Mouse (Mus musculus) brain, embryonic 18.5 days (tissue): Measurements from ENCODE around the gene Tmem205.

Experiments
- DNase-seq: peaks from one replicate; pipeline ENCODE4 v3.0.0-alpha.2; 2012; ENCODE audit warnings: low read depth, low spot score

The Tmem205 gene

DNA sequence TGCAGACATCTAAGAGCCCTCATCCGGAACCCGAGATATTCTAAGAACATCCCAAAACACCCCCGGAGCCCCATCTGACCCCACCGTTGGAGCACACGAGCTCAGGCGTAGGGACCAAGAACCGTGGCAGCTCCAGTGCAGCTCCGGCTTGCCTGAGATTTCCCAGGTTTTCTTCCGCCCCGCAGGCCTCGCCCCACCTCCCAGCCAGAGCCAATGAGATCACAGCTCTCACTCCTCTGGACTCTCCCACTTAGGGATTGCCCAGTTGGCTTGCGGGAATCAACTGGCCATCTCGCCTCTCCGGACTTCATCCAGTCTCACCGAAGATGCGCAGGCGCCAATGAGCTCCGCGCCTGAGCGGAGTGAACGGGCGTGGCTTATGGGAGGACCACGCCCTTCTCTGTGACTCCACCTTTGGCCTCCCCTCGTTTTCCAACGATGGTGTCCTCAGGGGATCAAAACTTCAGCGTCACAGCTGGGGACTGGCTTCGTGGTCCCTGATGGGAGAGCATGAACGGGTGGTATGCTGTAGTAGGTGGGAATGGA is at the start of gene Tmem205, which contains the start of gene Ccdc159:
Gene Tmem205, minus strand, starts transcription at position 349 of the 546 bp plus-strand sequence.
Gene Ccdc159, plus strand, starts transcription at position 264 of the 546 bp plus-strand sequence.
- DNase-seq = peak; percentile 89

DNA sequence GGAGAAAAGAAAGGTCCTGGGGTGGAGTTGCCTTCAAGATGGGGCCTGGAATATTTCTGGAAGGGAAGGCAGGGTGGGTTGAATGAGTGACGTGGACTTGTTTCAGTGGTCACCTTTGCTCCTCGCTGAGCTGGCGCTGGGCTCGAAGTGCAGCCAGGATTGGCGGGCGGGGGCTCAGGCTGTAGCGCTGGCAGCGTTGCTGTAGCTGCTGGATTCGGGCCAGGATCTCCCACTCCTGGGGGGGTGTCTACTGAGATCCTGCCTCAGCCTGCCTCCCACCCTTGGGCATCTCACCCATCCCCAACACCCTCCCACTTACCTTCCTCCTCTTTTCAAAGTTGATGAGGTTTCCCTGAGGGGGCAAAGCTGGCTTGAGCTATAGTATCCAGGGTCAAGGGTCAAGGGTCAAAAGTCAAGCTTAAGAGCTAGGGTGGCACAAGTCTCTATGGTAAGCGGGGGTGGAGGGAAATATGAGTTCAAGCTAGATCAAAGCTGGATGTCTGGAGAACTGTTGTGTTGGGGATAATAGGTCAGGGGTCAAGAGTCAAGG is 49.3 kb upstream of the Tmem205 start:
- DNase-seq = no peak

DNA sequence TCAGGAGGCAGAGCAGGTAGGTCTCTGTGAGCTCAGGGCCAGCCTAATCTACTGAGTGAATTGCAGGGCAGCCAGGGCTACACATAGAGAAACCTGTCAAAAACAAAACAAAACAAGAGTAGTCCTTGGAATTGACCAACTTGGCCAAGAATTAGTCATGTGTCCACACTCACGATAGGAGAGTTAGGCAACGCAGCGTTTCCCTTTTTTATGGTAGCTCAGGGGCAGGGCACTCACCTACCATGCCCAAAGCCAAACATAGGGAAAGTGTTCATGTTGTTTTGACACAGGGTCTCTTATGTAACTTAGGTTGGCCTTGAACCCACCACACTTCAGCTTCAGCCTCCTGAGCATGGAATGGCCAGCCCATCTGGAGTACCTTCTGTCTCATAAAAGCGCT is 41.9 kb upstream of the Tmem205 start:
- DNase-seq = no peak

DNA sequence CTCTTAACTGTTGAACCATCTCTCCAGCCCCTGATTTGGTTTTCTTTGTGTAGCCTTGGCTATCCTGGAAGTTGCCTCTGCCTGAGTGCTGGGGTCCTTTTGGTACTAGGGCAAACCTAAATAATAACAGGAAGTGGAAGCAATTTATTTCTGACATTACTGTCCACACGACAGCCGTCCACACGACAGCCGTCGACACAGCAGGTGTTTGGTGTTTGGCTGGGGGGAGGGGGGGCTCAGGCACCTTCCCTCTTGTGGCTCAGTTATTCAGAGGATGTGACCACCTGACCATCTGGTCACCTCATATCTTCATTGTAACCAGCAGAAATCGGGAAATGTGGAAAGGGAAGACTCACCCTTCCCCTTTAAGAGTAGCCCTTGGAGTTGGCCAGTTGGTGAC is 41.5 kb upstream of the Tmem205 start:
- DNase-seq = no peak

DNA sequence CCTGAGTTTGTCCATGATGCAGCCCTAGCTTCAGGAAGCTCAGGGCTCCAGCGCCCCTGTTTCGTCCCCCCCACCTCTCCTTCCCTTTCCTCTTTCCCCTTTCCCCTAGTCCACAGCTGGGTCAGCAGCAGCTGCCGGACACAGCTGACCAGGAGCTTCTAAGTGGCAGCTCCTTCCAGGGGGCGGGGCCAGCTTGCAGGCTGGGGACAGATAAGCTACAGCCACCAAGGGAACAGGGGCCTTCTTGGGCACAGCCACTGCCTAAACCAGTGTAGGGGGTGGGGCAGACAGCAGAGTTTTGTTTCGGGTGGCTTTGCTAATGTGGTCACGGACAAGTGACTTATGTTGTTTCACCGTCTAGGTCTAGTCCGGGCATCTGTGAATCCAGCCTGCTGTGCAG is 36.1 kb upstream of the Tmem205 start, which contains the start of gene Epor:
Gene Epor, minus strand, starts transcription at position 90 of the 400 bp plus-strand sequence.
- no peak for DNase-seq

DNA sequence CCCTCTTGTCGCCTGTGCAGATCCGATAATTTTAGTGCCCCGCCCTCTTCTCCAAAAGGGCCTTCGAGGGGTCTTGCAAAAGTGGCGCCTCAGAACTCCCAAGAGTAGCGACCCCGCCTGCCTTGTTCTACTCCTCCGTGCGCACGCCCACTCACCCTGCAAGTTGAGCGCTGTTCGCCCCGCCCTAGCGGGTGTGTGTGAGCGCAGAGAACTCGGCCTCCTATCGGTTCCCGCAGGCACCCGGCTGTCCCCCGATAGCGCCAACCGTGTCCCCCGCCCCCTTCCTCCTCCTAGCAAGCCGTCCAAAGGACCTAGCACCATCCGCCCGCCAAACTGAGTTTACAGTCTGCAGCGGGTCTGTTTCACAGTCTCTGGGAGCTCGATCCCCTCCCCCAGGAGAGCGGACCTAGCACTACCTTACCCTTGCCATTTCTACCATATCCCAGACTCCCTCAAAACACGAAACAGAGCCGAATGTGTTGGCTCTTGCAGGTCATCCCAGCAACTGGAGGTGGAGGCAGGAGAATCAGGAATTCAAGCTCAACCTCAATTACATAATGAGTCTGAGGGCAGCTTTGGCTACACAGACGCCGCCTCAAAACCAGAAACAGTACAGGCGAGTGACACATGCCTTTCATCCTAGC is 35.2 kb upstream of the Tmem205 start:
- no peak for DNase-seq

DNA sequence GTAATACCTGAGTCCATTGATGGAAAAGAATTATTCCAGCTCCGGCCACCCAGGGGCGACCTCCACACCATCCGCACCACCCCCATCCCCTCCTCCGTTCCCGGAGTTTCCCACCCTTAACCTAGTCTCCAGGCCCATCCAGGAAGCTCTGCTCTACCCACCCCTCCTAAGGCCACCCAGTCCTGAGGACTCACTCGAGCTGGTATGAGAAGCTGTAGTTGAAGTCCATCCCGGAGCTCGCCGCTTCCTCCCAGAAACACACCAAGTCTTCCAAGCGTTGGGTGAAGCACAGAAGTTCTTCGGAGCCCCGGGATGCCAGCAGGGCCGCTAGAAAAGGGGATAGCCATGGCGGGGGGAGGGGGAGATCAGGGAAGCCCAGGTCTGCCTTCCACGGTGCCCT is 34.7 kb upstream of the Tmem205 start:
- no peak for DNase-seq

DNA sequence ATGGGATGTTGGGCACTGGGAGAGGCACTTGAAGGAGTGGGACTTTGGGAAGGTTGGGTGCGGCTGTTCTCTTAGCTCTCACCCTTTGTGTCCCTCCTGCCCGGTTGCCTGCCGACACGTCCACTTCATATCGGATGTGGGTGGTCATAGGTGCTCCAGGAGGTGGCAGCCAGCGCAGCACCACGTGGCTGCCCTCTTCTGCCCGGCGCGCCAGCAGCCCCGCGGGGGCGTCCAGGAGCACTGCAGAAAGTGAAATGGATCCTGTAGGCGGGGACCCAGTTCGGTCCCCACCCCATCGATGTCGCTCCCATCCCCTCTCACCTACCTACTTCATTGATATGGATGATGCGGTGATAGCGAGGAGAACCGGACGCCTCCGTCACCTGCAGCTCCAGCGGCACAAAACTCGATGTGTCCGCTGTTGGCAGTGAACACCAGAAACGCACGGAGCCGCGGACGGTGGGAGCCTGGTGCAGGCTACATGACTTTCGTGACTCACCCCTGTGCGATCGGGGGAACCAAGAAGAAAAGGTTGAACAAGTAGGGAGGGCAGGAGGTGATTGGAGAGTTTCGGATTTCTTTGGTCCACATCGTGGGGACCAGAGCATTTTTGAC is 34.1 kb upstream of the Tmem205 start:
- DNase-seq = no peak

DNA sequence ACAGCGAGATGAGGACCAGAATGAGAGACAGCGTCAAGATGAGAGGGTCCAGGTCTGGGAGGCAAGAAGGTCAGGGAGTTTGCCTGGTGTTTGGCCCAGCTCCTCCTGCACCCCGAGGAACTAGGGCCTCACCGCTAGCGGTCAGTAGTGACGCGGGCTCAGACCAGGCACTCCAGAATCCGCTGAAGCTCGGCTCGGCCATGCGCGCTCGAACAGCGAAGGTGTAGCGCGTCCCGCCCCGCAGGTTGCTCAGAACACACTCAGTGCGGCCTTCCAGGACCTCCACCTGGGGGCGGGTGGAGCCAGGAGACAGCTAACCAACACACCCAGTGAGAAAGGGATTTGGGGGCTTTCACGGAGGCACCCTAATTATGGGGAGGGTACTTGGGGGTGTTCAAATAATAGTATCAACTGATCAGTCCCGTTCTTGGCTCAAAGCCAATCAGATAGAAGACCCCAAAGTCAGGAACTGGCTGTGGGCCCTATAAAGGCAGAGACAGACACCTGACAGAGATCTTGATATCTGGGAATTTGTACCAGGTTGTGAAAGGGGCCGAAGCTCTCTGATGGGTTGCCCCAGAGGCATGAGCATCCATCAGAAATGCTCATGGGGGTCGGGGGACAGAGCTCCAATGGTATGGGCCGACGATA is 33.3 kb upstream of the Tmem205 start:
- no peak for DNase-seq

DNA sequence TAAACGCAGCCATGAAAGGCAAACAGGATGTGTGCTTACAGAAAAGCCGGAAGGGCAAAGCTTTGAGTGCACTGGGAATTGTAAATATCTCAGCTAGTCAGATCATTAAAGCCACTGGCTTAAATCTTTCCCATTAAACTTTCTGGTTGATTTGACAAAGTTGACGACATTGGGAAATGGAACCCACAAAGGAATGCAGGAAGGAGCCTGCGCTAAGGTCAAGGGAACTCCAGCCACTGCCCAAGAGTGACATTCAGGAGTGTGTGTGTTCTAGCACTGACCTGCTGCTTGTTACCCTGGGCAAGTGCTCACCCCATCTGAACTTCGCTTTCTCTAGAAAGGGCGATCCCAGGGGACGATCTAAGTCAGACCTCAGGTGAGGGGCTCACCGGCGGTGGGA is 32.8 kb upstream of the Tmem205 start:
- DNase-seq = no peak

DNA sequence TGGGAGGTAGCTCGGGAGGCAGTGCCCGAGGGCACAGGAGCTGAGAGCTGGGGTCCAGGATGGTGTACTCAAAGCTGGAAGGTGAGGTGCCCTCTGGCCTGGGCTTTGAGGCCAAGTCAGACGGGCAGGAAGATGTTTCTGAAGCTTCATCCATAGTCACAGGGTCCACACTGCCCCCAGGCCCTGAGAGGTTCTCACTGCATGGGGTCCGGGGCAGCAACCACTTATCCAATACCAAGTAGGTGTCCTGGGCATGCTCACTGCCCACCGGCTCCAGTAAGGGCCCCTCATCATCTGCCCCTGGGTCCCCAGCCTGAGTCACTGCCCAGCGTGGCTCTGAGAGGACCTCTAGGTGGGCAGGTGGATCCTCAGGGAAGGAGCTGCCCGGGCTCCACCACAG is 31.9 kb upstream of the Tmem205 start:
- no peak for DNase-seq

DNA sequence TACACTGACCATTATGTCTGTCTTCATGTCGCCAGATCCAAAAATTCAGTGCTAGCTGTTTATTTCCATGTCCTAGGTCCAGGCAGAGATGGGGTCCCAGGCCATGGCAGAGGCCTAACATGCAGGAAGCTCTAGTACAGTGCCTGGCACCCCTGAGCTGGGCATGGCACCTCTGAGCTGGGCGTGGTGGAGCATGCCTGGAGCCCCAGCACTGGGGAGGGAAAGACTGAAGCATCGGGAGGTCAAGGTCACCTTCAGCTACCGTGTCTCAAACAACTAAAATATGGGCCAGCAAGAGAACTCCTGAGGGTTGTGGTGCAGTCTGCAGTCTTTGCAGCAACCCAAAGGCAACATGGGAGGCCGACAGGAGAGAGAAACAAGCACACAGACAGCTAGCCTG is 31.0 kb upstream of the Tmem205 start:
- DNase-seq = no peak

DNA sequence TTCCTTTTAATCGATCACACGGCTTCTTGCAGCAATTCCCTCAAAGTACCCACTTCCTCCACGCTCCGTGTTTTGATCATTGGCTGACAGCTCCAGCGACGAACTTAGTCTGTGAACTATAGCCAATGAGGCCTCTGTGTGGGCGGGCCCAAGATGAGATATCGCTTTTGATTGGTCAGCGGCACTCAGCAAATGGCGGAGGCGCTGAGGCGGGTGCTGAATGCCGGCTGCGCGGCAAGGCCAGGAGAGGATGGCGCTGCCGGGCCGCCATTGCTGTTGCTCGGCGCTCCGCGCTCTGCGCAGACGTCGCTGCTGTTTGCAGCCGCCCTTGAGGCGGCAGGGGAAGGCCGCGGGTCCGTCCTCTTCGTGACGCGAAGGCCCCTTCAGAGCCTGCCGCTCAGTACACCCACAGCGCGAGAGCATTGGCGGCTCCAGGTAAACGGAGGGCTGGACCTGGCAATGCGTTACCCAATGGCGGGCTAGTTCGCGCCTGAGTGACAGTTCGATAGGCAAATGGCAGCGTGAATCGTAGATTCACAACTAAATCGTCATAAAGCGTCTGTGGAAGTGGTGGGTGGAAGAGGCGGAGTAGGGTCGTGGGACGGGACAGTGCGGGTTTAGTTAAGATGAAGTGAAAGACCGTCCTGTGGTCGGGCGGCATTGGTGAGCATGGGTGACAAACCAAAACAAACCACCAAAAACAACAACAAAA is 28.4 kb upstream of the Tmem205 start, which contains the start of gene Swsap1:
Gene Swsap1, plus strand, starts transcription at position 186 of the 712 bp plus-strand sequence.
- peak; percentile 98 for DNase-seq

DNA sequence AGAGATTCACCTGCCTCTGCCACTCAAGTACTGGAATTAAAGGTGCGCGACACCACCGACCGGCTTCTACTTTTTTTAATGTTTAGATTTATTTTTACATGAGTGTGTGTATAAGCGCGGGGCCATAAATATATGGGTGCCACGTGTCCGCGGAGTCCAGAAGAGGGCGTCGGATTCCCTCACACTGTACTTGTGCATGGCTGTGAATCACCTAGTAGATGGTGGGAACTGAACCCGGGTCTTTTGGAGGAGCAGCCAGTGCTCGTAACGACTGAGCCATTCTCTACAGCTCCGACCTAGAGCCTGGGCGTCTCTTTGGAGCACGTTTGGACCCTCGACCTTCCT is 27.8 kb upstream of the Tmem205 start:
- no peak for DNase-seq

DNA sequence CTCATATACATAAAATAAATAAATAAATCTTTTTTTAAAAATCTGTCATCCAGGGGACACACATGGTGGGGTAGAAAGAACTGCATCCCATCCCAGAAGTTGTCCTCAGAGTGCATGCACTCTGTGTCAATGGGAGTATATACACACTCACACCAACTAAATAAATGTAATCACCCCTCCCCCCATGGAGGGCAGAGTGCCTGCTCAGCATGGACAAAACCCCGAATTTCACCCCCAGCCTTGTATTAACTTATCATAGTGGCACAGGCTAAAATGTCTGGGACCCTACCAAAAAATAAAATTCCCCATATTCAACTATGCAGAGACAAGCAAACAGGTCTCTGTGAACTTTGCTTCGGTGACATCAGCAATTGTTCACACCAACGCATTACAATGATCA is 27.3 kb upstream of the Tmem205 start:
- no peak for DNase-seq

DNA sequence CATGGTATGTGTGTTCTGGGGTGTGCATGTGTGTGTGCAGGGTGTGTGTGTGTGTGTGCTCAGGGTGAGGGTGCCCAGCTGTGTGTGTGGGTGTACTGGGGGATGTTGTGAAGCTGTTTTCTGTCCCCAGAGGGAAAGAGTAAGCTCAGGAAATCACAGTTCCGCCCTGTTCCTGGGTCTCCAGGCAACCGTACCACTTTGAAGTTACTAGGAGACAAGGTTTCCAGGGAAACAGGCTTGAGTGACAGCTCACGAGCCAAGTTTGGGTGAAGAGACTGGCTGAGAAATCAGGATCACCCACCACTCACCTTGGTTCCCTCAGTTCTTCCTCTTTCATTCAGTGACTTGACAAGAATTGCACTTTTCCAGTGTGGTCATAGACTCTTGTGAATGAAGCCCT is 26.2 kb upstream of the Tmem205 start:
- peak; percentile 75 for DNase-seq

DNA sequence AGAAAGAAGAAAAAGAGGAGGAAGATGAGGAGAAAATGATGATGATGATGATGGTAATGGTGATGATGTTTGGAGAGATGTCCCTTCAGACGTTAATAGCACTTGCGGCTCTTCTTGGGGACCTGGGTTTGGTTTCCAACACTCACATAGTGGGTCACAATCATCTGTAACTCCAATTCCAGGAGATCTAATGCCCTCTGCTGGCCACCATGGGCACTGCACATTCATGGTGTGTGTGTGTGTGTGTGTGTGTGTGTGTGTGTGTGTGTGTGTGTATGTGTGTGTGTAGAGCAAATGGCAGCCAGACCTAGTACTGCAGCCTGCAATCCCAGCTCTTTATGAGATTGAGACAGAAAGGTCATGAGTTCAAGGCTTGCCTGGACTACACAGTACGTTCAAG is 24.6 kb upstream of the Tmem205 start:
- DNase-seq = no peak

DNA sequence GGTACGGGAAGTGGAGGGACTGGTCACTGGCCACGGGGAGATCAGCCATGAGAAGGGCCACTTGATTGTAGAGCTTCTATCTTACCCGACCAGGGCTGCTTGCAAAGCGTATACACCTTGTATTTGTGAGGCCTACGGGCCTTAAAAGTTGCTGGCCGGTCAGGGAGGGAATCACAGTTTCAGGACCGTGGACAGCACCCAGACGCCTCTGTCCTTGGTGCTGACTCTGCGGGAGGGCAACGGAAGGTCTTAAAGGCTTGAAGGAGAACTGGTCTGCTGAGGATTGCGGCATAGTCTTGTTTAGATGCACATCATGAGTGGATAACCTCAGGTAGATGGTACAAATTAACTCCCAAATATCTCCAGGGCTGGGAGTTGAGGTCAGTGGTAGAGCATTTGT is 23.0 kb upstream of the Tmem205 start:
- no peak for DNase-seq

DNA sequence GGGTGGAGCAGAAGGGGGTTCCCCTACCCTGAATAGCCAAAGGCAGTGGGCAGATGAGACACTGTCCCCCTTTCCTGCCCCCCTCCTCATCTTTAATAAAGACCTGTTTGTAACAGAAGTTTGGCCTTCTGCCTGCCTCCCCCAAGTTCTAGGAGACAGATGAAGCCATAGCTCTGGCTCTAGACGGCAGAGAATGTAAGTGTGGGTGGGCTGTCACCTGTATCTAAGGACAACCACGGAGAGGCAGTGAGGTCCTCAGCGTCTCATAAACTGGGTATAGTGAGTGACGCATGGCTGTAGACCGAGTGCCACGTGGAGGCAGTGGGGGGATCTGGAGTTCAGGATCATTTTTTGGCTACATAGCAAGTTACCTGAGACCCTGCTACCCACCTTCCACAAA is 21.4 kb upstream of the Tmem205 start:
- DNase-seq = no peak

DNA sequence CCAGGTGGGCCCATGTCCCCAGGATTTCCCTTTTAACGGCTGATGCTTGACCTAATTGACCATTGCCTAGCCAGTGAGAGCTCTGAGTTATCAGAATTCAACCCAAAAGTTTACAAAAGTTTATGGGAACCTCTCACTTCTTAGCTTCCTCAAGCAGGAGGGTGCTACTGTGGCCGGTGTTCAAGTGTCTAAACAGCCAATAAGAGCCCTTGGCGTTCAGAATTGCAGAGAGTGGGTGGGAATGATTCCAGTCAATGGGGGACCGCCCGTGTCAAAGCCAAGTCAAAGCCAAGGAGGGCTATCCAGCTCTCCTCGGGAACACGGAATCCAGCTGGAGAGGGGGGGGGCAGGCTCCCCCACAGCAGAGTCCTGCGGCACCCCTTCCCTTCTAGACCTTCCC is 20.8 kb upstream of the Tmem205 start:
- DNase-seq = no peak

DNA sequence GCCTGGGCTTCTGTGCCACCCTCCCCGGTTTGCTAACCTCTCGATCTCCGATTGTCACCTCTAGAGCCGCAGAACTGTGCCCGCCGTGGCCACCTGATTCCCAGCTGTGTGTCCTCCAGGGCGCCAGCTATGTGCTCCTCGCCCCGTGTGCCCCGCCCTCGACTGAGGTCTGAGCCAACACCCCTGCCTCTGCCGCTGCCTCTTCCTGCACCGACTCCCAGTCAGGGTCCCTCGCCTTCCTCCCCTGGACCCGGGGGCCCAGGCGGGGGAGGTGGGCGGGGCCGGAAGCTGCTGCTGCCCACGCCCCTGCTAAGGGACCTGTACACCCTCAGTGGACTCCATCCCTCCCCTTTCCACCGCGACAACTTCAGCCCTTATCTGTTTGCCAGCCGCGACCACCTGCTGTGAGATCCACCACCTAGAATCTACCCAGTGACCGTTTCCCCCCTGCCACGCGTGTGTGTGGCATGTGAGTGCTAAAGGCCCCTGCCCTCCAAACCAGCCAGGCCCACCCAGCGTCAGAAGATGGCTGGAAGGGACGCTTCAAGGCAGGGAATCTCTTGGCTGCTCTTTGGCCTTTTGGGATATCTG is 20.3 kb upstream of the Tmem205 start:
- DNase-seq = no peak
